Mouse (Mus musculus): ENCODE measurements around the gene Psmg4.

DNA sequence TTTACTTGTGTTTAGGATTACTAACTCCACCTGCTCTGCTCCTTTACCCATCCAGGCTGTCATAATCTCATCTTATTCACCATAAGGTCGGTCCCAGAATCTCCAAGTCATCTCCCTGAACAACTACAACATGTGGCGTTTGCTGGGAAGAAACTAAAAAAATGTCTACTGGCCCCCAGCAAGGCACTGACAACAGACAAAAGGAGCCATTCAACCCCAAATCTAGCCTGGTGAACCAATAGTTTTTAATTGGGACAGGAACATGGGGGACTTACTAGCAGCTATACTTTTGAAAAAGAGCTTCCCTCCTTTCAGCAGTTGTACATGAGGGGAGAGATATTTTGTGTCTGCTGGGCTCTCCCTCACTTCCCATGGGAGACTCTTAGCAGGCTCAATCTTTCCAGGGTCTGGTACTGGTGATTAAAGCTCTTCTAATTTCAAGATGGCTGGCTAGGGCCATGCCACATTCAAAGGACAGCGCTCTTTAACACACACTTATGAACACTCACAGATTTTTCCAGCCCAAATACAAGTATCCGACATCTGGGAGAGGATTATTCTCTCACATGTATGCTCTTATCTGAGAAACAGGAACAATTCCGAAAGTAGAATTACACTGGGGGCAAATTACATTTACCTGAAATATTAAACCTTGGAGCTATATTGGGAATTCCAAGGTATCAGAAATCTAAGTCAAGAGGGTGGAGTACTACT lies 13.1 kb upstream of the Psmg4 start:
- TF ChIP-seq CTCF (IDR thresholded peaks at IDR 0.05; ENCODE audit: low read depth, low read length) (no peak), POLR2A (IDR thresholded peaks at IDR 0.05; ENCODE audit: borderline replicate concordance, low read depth, low read length) (no peak)

Measured in bone marrow macrophage, adult 2 months (primary cell).